Mouse (Mus musculus): ENCODE results near the gene Prkg1. TPM values are rescaled to one million over a fixed set of nuclear protein-coding genes. Genes with fewer than 3 reads are reported as not detected.

Prkg1 gene
- total and polyA plus RNA-seq, 3 experiments = not detected

DNA sequence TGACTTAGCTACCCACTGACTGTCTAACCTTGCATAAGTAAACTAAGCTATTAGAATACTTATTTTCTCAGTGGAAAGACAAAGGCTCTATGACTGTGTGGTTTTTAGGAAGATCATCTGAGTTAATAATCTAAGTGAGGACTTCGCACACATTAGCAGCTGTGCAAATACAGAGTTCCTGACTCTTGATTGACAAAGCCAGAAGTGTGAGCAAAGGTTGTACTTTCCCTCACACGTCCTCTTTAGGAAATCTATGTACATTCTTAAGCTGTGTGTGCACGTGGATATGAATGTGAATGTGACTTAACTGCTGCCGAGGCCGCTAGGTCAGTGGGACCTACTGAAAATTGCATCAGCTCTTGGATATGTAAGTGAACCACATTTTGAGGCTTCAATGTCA, 738.0 kb downstream of the Prkg1 start:
- Histone ChIP-seq H3K36me3 (ENCODE audit: control insufficient read depth in 1 of 2, insufficient read depth in 2 of 2, low read length in 2 of 2) (no peaks in the 10 kb centered on the region), H3K4me1 (ENCODE audit: control insufficient read depth in 1 of 2, insufficient read depth in 2 of 2, low read length in 2 of 2) (no peaks in the 10 kb centered on the region), H3K27me3 (ENCODE audit: control insufficient read depth in 1 of 2, insufficient read depth in 2 of 2, low read length in 2 of 2) (no peaks in the 10 kb centered on the region), H3K79me2 (ENCODE audit: control insufficient read depth, insufficient read depth, low read length, poor library complexity) (no peaks in the 10 kb centered on the region), H3K9me3 (replicated peaks; ENCODE audit: insufficient read depth, low read length) (no peaks in the 10 kb centered on the region), H3K9ac (ENCODE audit: control insufficient read depth, low read depth, low read length, poor library complexity, severe bottlenecking) (no peak overlapping the region), H3K4me3 (ENCODE audit: control insufficient read depth in 1 of 2, insufficient read depth in 1 of 2, low read depth in 2 of 2, low read length in 2 of 2) (no peak overlapping the region), H3K27ac (ENCODE audit: control insufficient read depth, low read depth, low read length) (no peak overlapping the region)
- DNase-seq (ENCODE audit: low read depth, low spot score) = no peak
- TF ChIP-seq MYC (IDR thresholded peaks at IDR 0.05; ENCODE audit: low read depth, low read length) (no peak), MEF2A (IDR thresholded peaks at IDR 0.05; ENCODE audit: extremely low read depth, insufficient replicate concordance, low read depth, low read length, poor library complexity, severe bottlenecking) (no peak), CTCF (IDR thresholded peaks at IDR 0.05 in 2 of 3, conservative IDR thresholded peaks at IDR 0.05 in 1 of 3; ENCODE audit: control insufficient read depth in 1 of 3, insufficient read depth in 1 of 3, low read depth in 2 of 3, low read length in 3 of 3, poor library complexity in 1 of 3, severe bottlenecking in 1 of 3) (no peak)

DNA sequence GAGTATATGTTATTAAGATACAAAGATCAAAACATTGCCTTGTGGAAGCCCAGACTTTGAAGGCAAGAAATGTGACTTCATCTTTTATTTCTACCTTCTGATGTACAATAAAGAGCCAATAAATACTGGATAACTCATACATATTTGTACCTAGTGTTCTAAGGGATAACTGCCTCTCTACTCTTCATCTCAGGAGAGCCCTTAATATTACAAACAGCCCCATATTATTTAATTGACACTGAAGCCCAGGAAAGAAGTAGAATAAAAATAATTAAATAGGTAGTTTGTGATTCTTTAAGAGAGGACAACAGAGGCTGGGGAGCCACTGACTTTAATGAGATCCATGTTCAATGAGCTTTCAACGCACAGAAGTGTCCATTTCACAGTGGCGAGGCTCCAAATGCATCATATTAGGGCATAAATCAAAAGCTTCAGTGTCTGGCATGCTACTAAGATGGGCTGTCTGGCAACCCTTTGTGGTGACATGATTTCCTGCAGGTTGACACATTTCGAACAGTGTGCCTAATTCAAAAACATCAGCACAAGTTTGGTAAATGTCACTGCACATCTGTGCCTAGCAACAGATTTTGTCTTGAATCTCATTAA, 753.2 kb downstream of the Prkg1 start:
- TF ChIP-seq MYB (IDR thresholded peaks at IDR 0.05; ENCODE audit: low read depth, low read length) = no peak
- TF ChIP-seq JUND (IDR thresholded peaks at IDR 0.05; ENCODE audit: low read depth, low read length) = no peak
- Histone ChIP-seq H3K9me3 (replicated peaks; ENCODE audit: insufficient read depth, low read length) (no peaks in the 10 kb centered on the region), H3K27ac (ENCODE audit: control insufficient read depth, low read depth, low read length) (no peak overlapping the region)

DNA sequence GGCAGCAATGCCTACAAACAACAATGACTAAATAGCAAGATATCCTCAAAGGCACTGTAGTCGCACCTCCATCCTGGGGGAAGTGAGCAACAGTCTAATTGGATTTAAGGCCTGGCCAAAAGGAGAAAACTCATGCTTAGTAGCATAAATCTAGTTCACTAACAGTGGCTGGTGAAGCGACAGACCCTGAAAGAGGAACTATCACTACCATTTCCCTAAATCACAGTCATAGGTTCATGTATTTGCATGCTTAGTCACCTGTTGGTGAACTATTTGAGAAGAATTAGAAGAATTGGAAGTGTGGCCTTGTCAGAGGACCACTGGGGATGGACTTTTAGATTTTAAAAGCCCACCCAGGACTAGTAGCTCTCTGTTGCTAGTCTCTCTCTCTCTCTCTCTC, 766.3 kb downstream of the Prkg1 start:
- DNase-seq (ENCODE audit: low read depth, low spot score) = no peak
- no peaks in the 10 kb centered on the region for H3K4me1 ChIP-seq (ENCODE audit: control insufficient read depth in 1 of 2, insufficient read depth in 2 of 2, low read length in 2 of 2)
- H3K27ac ChIP-seq (ENCODE audit: control insufficient read depth, low read depth, low read length) = no peak overlapping the region
- H3K9ac ChIP-seq (ENCODE audit: control insufficient read depth, low read depth, low read length, poor library complexity, severe bottlenecking) = no peak overlapping the region
- no peaks in the 10 kb centered on the region for H3K27me3 ChIP-seq (ENCODE audit: control insufficient read depth in 1 of 2, insufficient read depth in 2 of 2, low read length in 2 of 2)
- H3K4me3 ChIP-seq (ENCODE audit: control insufficient read depth in 1 of 2, insufficient read depth in 1 of 2, low read depth in 2 of 2, low read length in 2 of 2) = no peak overlapping the region
- TF ChIP-seq ZNF384 (IDR thresholded peaks at IDR 0.05; ENCODE audit: low read depth, low read length) = no peak
- TF ChIP-seq E2F4 (IDR thresholded peaks at IDR 0.05; ENCODE audit: borderline replicate concordance, low read depth, low read length) = no peak
- no peak for TF ChIP-seq MXI1 (IDR thresholded peaks at IDR 0.05; ENCODE audit: low read depth, low read length)
- TF ChIP-seq TBP (IDR thresholded peaks at IDR 0.05; ENCODE audit: low read depth, low read length) = no peak
- TF ChIP-seq NRF1 (IDR thresholded peaks at IDR 0.05; ENCODE audit: insufficient read depth, low read depth, low read length, poor library complexity, severe bottlenecking) = no peak
- no peak for TF ChIP-seq KAT2A (conservative IDR thresholded peaks at IDR 0.05; ENCODE audit: low read depth, low read length)
- TF ChIP-seq MYC (IDR thresholded peaks at IDR 0.05; ENCODE audit: low read depth, low read length) = no peak
- TF ChIP-seq GABPA (IDR thresholded peaks at IDR 0.05; ENCODE audit: low read depth, low read length) = no peak
- TF ChIP-seq USF1 (IDR thresholded peaks at IDR 0.05; ENCODE audit: low read depth, low read length) = no peak
- TF ChIP-seq HCFC1 (IDR thresholded peaks at IDR 0.05; ENCODE audit: low read depth, low read length) = no peak
- TF ChIP-seq POLR2AphosphoS2 (IDR thresholded peaks at IDR 0.05; ENCODE audit: low read length) = no peak
- TF ChIP-seq USF2 (IDR thresholded peaks at IDR 0.05; ENCODE audit: borderline replicate concordance in 1 of 2, insufficient read depth in 1 of 2, low read depth in 1 of 2, low read length in 2 of 2) = no peak
- TF ChIP-seq UBTF (IDR thresholded peaks at IDR 0.05; ENCODE audit: borderline replicate concordance, insufficient read depth, low read depth, low read length) = no peak
- no peak for TF ChIP-seq POLR2AphosphoS5 (IDR thresholded peaks at IDR 0.05; ENCODE audit: borderline replicate concordance, low read depth, low read length)
- no peak for TF ChIP-seq MAZ (IDR thresholded peaks at IDR 0.05; ENCODE audit: low read depth, low read length)
- TF ChIP-seq ZC3H11A (IDR thresholded peaks at IDR 0.05; ENCODE audit: low read depth, low read length) = no peak
- no peak for TF ChIP-seq SMC3 (IDR thresholded peaks at IDR 0.05; ENCODE audit: low read depth, low read length)
- no peak for TF ChIP-seq CHD2 (IDR thresholded peaks at IDR 0.05; ENCODE audit: low read length)
- no peaks in the 10 kb centered on the region for H3K9me3 ChIP-seq (replicated peaks; ENCODE audit: insufficient read depth, low read length)
- H3K36me3 ChIP-seq (ENCODE audit: control insufficient read depth in 1 of 2, insufficient read depth in 2 of 2, low read length in 2 of 2) = no peaks in the 10 kb centered on the region
- H3K79me2 ChIP-seq (ENCODE audit: control insufficient read depth, insufficient read depth, low read length, poor library complexity) = no peaks in the 10 kb centered on the region

More for the DNA sequence above, 753.2 kb downstream of the Prkg1 start:
- Histone ChIP-seq H3K4me3 (ENCODE audit: control insufficient read depth in 1 of 2, insufficient read depth in 1 of 2, low read depth in 2 of 2, low read length in 2 of 2) (no peak overlapping the region), H3K36me3 (ENCODE audit: control insufficient read depth in 1 of 2, insufficient read depth in 2 of 2, low read length in 2 of 2) (no peaks in the 10 kb centered on the region), H3K79me2 (ENCODE audit: control insufficient read depth, insufficient read depth, low read length, poor library complexity) (no peaks in the 10 kb centered on the region), H3K9ac (ENCODE audit: control insufficient read depth, low read depth, low read length, poor library complexity, severe bottlenecking) (no peak overlapping the region), H3K4me1 (ENCODE audit: control insufficient read depth in 1 of 2, insufficient read depth in 2 of 2, low read length in 2 of 2) (no peaks in the 10 kb centered on the region), H3K27me3 (ENCODE audit: control insufficient read depth in 1 of 2, insufficient read depth in 2 of 2, low read length in 2 of 2) (no peaks in the 10 kb centered on the region)
- DNase-seq (ENCODE audit: low read depth, low spot score) = no peak

Measured in MEL (cell line).